Mouse (Mus musculus): ENCODE results near the gene Rab24.
A peak's percentile ranks its signal among the peaks of the same experiment; 100 is the strongest.

The Rab24 gene

GRCm38 (mm10) chr13:55321434-55322129, at the start of gene Rab24:
Gene Rab24, minus strand, starts transcription at chr13:55321946.
- DNase-seq, result peak; percentile 83

GRCm38 (mm10) chr13:55371007-55371681, 49.4 kb upstream of the Rab24 start:
- no peak for DNase-seq

GRCm38 (mm10) chr13:55370234-55370633, 48.5 kb upstream of the Rab24 start:
- DNase-seq, result no peak

- DNase-seq, result no peak
Measured at GRCm38 (mm10) chr13:55369531-55370114, 47.9 kb upstream of the Rab24 start, which contains the start of gene Rgs14. Gene Rgs14, plus strand, starts transcription at chr13:55369732.

- DNase-seq, result no peak
Measured at GRCm38 (mm10) chr13:55368401-55368800, 46.7 kb upstream of the Rab24 start.

GRCm38 (mm10) chr13:55362453-55363060, 40.8 kb upstream of the Rab24 start, which contains the start of gene Lman2:
Gene Lman2, minus strand, starts transcription at chr13:55362783.
- DNase-seq, result peak; percentile 94

GRCm38 (mm10) chr13:55361974-55362452, 40.3 kb upstream of the Rab24 start:
- no peak for DNase-seq

GRCm38 (mm10) chr13:55361145-55361544, 39.4 kb upstream of the Rab24 start:
- DNase-seq, result no peak

GRCm38 (mm10) chr13:55346745-55347144, 25.0 kb upstream of the Rab24 start:
- DNase-seq, result no peak

GRCm38 (mm10) chr13:55344286-55344685, 22.5 kb upstream of the Rab24 start:
- DNase-seq, result no peak

GRCm38 (mm10) chr13:55342469-55342868, 20.7 kb upstream of the Rab24 start:
- no peak for DNase-seq

- no peak for DNase-seq
Measured at GRCm38 (mm10) chr13:55339259-55339658, 17.5 kb upstream of the Rab24 start.

- DNase-seq, result no peak
Measured at GRCm38 (mm10) chr13:55338131-55339054, 16.6 kb upstream of the Rab24 start.

GRCm38 (mm10) chr13:55337341-55337975, 15.7 kb upstream of the Rab24 start:
- no peak for DNase-seq

- DNase-seq, result no peak
Measured at GRCm38 (mm10) chr13:55335701-55336100, 14.0 kb upstream of the Rab24 start.

GRCm38 (mm10) chr13:55332331-55332730, 10.6 kb upstream of the Rab24 start:
- no peak for DNase-seq

- no peak for DNase-seq
Measured at GRCm38 (mm10) chr13:55330567-55331400, 9.0 kb upstream of the Rab24 start.

GRCm38 (mm10) chr13:55329683-55330566, 8.2 kb upstream of the Rab24 start, which contains the start of gene Mxd3:
Gene Mxd3, minus strand, starts transcription at chr13:55329823.
- peak; percentile 65 for DNase-seq

- DNase-seq, result no peak
Measured at GRCm38 (mm10) chr13:55329109-55329682, 7.5 kb upstream of the Rab24 start.

Data from cerebellum, adult 8-10 months (tissue).